8 mouse cellular contexts compared by ENCODE assay signal in genomic region chr10:115362623-115362964, GRCm38 (mm10). TPM values are rescaled to one million over a fixed set of nuclear protein-coding genes. Genes with fewer than 3 reads are reported as not detected.
A peak's percentile ranks its signal among the peaks of the same experiment; 100 is the strongest.
DNase-seq lines count a peak whose midpoint lies in the region; ATAC-seq and TF ChIP-seq lines count a peak whose summit lies in the region.

No protein-coding gene starts in this region.

- TF ChIP-seq CTCF in testis, adult 2 months (IDR thresholded peaks at IDR 0.05; ENCODE audit: control insufficient read depth, insufficient read depth, insufficient replicate concordance, low read depth, low read length): no peak

- no peaks in the 10 kb centered on the region for H3K9me3 ChIP-seq in forebrain, embryonic 12.5 days
- no peaks in the 10 kb centered on the region for H3K9me3 ChIP-seq in liver, embryonic 12.5 days (replicated peaks)
- H3K9me3 ChIP-seq in stomach, embryonic 16.5 days (replicated peaks; ENCODE audit: control insufficient read depth, low read length): no peaks in the 10 kb centered on the region

- peak overlapping the region; percentile 62 for H3K9ac ChIP-seq in forebrain, embryonic 12.5 days
- H3K9ac ChIP-seq in liver, embryonic 12.5 days: peak overlapping the region; percentile 67
- H3K9ac ChIP-seq in stomach, embryonic 16.5 days (ENCODE audit: low read length): peak overlapping the region; percentile 75

- no peak for ATAC-seq in forebrain, embryonic 12.5 days (ENCODE audit: low FRiP score)
- ATAC-seq in liver, embryonic 12.5 days: peak; percentile 43
- ATAC-seq in stomach, embryonic 16.5 days (ENCODE audit: insufficient read depth, low FRiP score): peak; percentile 5; the same call in 1 of the 2 replicates

- H3K27me3 ChIP-seq in testis, adult 2 months (ENCODE audit: control insufficient read depth, insufficient read depth, low read length): no peaks in the 10 kb centered on the region
- no peaks in the 10 kb centered on the region for H3K27me3 ChIP-seq in forebrain, embryonic 12.5 days
- no peaks in the 10 kb centered on the region for H3K27me3 ChIP-seq in liver, embryonic 12.5 days (replicated peaks)
- no peaks in the 10 kb centered on the region for H3K27me3 ChIP-seq in stomach, embryonic 16.5 days (ENCODE audit: control insufficient read depth, insufficient read depth, low read length)

- peak overlapping the region; percentile 95 for H3K27ac ChIP-seq in testis, adult 2 months (ENCODE audit: control insufficient read depth, insufficient read depth, low read depth, low read length)
- H3K27ac ChIP-seq in forebrain, embryonic 12.5 days: peak overlapping the region; percentile 98
- peak overlapping the region; percentile 99 for H3K27ac ChIP-seq in liver, embryonic 12.5 days
- H3K27ac ChIP-seq in stomach, embryonic 16.5 days (ENCODE audit: low read length): peak overlapping the region; percentile 94

- peaks cover 6% of the 10 kb centered on the region for H3K4me1 ChIP-seq in testis, adult 2 months (ENCODE audit: control insufficient read depth, insufficient read depth, low read length)
- H3K4me1 ChIP-seq in forebrain, embryonic 12.5 days: peaks cover 15% of the 10 kb centered on the region
- H3K4me1 ChIP-seq in liver, embryonic 12.5 days: peaks cover 40% of the 10 kb centered on the region
- H3K4me1 ChIP-seq in stomach, embryonic 16.5 days (ENCODE audit: control insufficient read depth, insufficient read depth, low read length): peaks cover 4% of the 10 kb centered on the region; the same call in 1 of the 2 replicates

- 9% methylated on average over 9 of the region's 9 CpGs for WGBS in forebrain, embryonic 12.5 days
- WGBS in liver, embryonic 12.5 days (ENCODE audit: insufficient replicate concordance): 4% methylated on average over 9 of the region's 9 CpGs
- WGBS in stomach, embryonic 16.5 days: 6% methylated on average over 9 of the region's 9 CpGs

- no peaks in the 10 kb centered on the region for H3K36me3 ChIP-seq in testis, adult 2 months (ENCODE audit: control insufficient read depth, insufficient read depth, low read length)
- H3K36me3 ChIP-seq in forebrain, embryonic 12.5 days (replicated peaks): no peaks in the 10 kb centered on the region
- H3K36me3 ChIP-seq in liver, embryonic 12.5 days: no peaks in the 10 kb centered on the region
- H3K36me3 ChIP-seq in stomach, embryonic 16.5 days (ENCODE audit: control insufficient read depth, insufficient read depth, low read length): no peaks in the 10 kb centered on the region

- intact Hi-C loops in gastrocnemius, postnatal 36 days (cut with DNase I): no loop called here

- DNase-seq in testis, postnatal 14 days (ENCODE audit: low spot score): no peak
- no peak for DNase-seq in gastrocnemius, postnatal 36 days
- DNase-seq in adrenal gland, postnatal 4 days (ENCODE audit: low spot score in 2 of 2): no peak
- DNase-seq in layer of hippocampus, postnatal 36 days: no peak

- peak overlapping the region; percentile 68 for H3K4me2 ChIP-seq in forebrain, embryonic 12.5 days
- peak overlapping the region; percentile 70 for H3K4me2 ChIP-seq in liver, embryonic 12.5 days
- peak overlapping the region; percentile 76 for H3K4me2 ChIP-seq in stomach, embryonic 16.5 days (ENCODE audit: low read depth, low read length)

- peak overlapping the region; percentile 97 for H3K4me3 ChIP-seq in testis, adult 2 months (ENCODE audit: control insufficient read depth, low read depth, low read length)
- peak overlapping the region; percentile 59 for H3K4me3 ChIP-seq in forebrain, embryonic 12.5 days (replicated peaks)
- H3K4me3 ChIP-seq in liver, embryonic 12.5 days: peak overlapping the region; percentile 69
- peak overlapping the region; percentile 73 for H3K4me3 ChIP-seq in stomach, embryonic 16.5 days (replicated peaks; ENCODE audit: low read length)

- TF ChIP-seq POLR2A in testis, adult 2 months (IDR thresholded peaks at IDR 0.05; ENCODE audit: control insufficient read depth, low read depth, low read length): no peak

RNA-seq across cellular contexts. Expression of gene Tmem19, which starts 0.3 kb away (rescaled TPM):
- polyA plus RNA-seq in testis, adult 2 months (2012; rRNA removed): 6.0 and 6.8 TPM in 2 replicates
- 35.3 and 43.3 TPM in 2 replicates for polyA plus RNA-seq in forebrain, embryonic 12.5 days (2016; fragmentation: Nextera tagmentation; extraction: Ambion mirVana)
- polyA plus RNA-seq in liver, embryonic 12.5 days (2016; fragmentation: Nextera tagmentation; extraction: Ambion mirVana): 15.0 and 16.7 TPM in 2 replicates
- polyA plus RNA-seq in stomach, embryonic 16.5 days (2015; fragmentation: Nextera tagmentation; extraction: Ambion mirVana): 28.5 and 33.7 TPM in 2 replicates
- 10 to 100 TPM in 1 of 2 experiments, 1 to 10 TPM in 1; 9.0 to 16.0 TPM for total RNA-seq in gastrocnemius, postnatal 36 days (2021)
- total RNA-seq in adrenal gland, postnatal 4 days (2021): 10 to 100 TPM; 34.1 to 42.3 TPM
- total RNA-seq in layer of hippocampus, postnatal 36 days (2021): 10 to 100 TPM; 39.7 to 41.7 TPM

RNA-seq across cellular contexts. Expression of gene Thap2, which starts 21.6 kb away (rescaled TPM):
- 2.5 and 3.0 TPM in 2 replicates for polyA plus RNA-seq in testis, adult 2 months (2012; rRNA removed)
- 32.3 and 36.9 TPM in 2 replicates for polyA plus RNA-seq in forebrain, embryonic 12.5 days (2016; fragmentation: Nextera tagmentation; extraction: Ambion mirVana)
- 10.1 and 10.5 TPM in 2 replicates for polyA plus RNA-seq in liver, embryonic 12.5 days (2016; fragmentation: Nextera tagmentation; extraction: Ambion mirVana)
- polyA plus RNA-seq in stomach, embryonic 16.5 days (2015; fragmentation: Nextera tagmentation; extraction: Ambion mirVana): 21.3 and 24.1 TPM in 2 replicates
- 1 to 10 TPM; 4.4 to 6.6 TPM for total RNA-seq in gastrocnemius, postnatal 36 days (2021)
- total RNA-seq in adrenal gland, postnatal 4 days (2021): 10 to 100 TPM in 1 of 2 experiments, 1 to 10 TPM in 1; 9.7 to 10.6 TPM
- 10 to 100 TPM; 17.6 to 18.2 TPM for total RNA-seq in layer of hippocampus, postnatal 36 days (2021)

RNA-seq across cellular contexts. Expression of gene Zfc3h1, which starts 22.2 kb away (rescaled TPM):
- 25.2 and 36.1 TPM in 2 replicates for polyA plus RNA-seq in testis, adult 2 months (2012; rRNA removed)
- 26.1 and 26.7 TPM in 2 replicates for polyA plus RNA-seq in forebrain, embryonic 12.5 days (2016; fragmentation: Nextera tagmentation; extraction: Ambion mirVana)
- 15.5 and 15.9 TPM in 2 replicates for polyA plus RNA-seq in liver, embryonic 12.5 days (2016; fragmentation: Nextera tagmentation; extraction: Ambion mirVana)
- 19.7 and 20.5 TPM in 2 replicates for polyA plus RNA-seq in stomach, embryonic 16.5 days (2015; fragmentation: Nextera tagmentation; extraction: Ambion mirVana)
- 10 to 100 TPM in 1 of 2 experiments, 1 to 10 TPM in 1; 7.6 to 12.3 TPM for total RNA-seq in gastrocnemius, postnatal 36 days (2021)
- total RNA-seq in adrenal gland, postnatal 4 days (2021): 10 to 100 TPM; 52.5 to 58.3 TPM
- 10 to 100 TPM; 52.3 to 60.6 TPM for total RNA-seq in layer of hippocampus, postnatal 36 days (2021)

RNA-seq across cellular contexts. Expression of gene Rab21, which starts 47.2 kb away (rescaled TPM):
- polyA plus RNA-seq in testis, adult 2 months (2012; rRNA removed): 6.7 and 8.3 TPM in 2 replicates
- 5.2 and 5.3 TPM in 2 replicates for polyA plus RNA-seq in forebrain, embryonic 12.5 days (2016; fragmentation: Nextera tagmentation; extraction: Ambion mirVana)
- polyA plus RNA-seq in liver, embryonic 12.5 days (2016; fragmentation: Nextera tagmentation; extraction: Ambion mirVana): 4.8 and 6.1 TPM in 2 replicates
- polyA plus RNA-seq in stomach, embryonic 16.5 days (2015; fragmentation: Nextera tagmentation; extraction: Ambion mirVana): 3.6 and 4.2 TPM in 2 replicates
- total RNA-seq in gastrocnemius, postnatal 36 days (2021): 10 to 100 TPM; 42.9 to 45.1 TPM
- 10 to 100 TPM; 47.3 to 48.6 TPM for total RNA-seq in adrenal gland, postnatal 4 days (2021)
- total RNA-seq in layer of hippocampus, postnatal 36 days (2021): 10 to 100 TPM; 52.7 to 58.9 TPM
